Mouse (Mus musculus) neural tube, embryonic 14.5 days (tissue): ENCODE measurements at regions not wholly inside any gene's neighbourhood (a gene's known extent, or its start where the extent isn't known, plus 50 kb on each side); places are given as distances from the start of the nearest gene placed in this dataset.

Experiments
- ATAC-seq: fragments of 200-750 bp; cut with Nextera tagmentation; 2 replicates; pipeline ENCODE4 v1.8.0; 2017; ENCODE audit warnings: low read depth, mild to moderate bottlenecking, moderate TSS enrichment, moderate library complexity
- H3K27ac ChIP-seq: fragments of 300-500 bp; sonication (generic); 2 replicates; pipeline ENCODE4 v1.5.1; 2014; ENCODE audit warnings: low read depth, mild to moderate bottlenecking, control low read depth, low read length, moderate library complexity, mixed read lengths
- H3K27me3 ChIP-seq: fragments of 300-500 bp; sonication (generic); 2 replicates; pipeline ENCODE4 v1.6.1; 2014; ENCODE audit warnings: low read length; ENCODE audit not compliant: control insufficient read depth, insufficient read depth
- H3K36me3 ChIP-seq: fragments of 300-500 bp; sonication (generic); 2 replicates; pipeline ENCODE4 v1.6.1; 2014; ENCODE audit warnings: low read length, mixed read lengths; ENCODE audit not compliant: control insufficient read depth, insufficient read depth
- H3K4me1 ChIP-seq: fragments of 300-500 bp; sonication (generic); 2 replicates; pipeline ENCODE4 v1.6.1; 2014; ENCODE audit warnings: low read length; ENCODE audit not compliant: control insufficient read depth, insufficient read depth
- H3K4me2 ChIP-seq: fragments of 300-500 bp; sonication (generic); 2 replicates; pipeline ENCODE4 v1.6.1; 2014; ENCODE audit warnings: mild to moderate bottlenecking, low read depth, low read length, control low read depth
- H3K4me3 ChIP-seq: fragments of 300-500 bp; sonication (generic); 2 replicates; pipeline ENCODE4 v1.5.1; 2014; ENCODE audit warnings: low read depth, low read length, control low read depth, mixed read lengths
- H3K9ac ChIP-seq: fragments of 300-500 bp; sonication (generic); replicated peaks from 2 replicates; pipeline ENCODE4 v1.6.1; 2014; ENCODE audit warnings: low read depth, mild to moderate bottlenecking, control low read depth, low read length, mixed read lengths
- H3K9me3 ChIP-seq: fragments of 300-500 bp; sonication (generic); 2 replicates; pipeline ENCODE4 v1.6.1; 2016; ENCODE audit warnings: low read length; ENCODE audit not compliant: control insufficient read depth
- WGBS: fragments of 180-500 bp; shearing (Covaris S2); extraction: QIAGEN DNeasy Blood & Tissue Kit; methylation state at CpG from one replicate; pipeline ENCODE4 v1.1.7; 2014; 5-methylcytosine and 5-hydroxymethylcytosine counted together

- no peaks in the 10 kb centered on the region for H3K27me3 ChIP-seq
- H3K9ac ChIP-seq: no peak overlapping the region
Observed at GRCm38 (mm10) chr12:5598961-5599360, 223.5 kb upstream of the Klhl29 start.

GRCm38 (mm10) chr12:5572831-5573230, 197.3 kb upstream of the Klhl29 start:
- no peak overlapping the region for H3K27ac ChIP-seq
- ATAC-seq: no peak
- H3K27me3 ChIP-seq: no peaks in the 10 kb centered on the region
- H3K4me3 ChIP-seq: no peak overlapping the region
- H3K9me3 ChIP-seq: no peaks in the 10 kb centered on the region
- no peak overlapping the region for H3K4me2 ChIP-seq
- 59% methylated on average over 6 of the region's 6 CpGs for WGBS
- H3K36me3 ChIP-seq: no peaks in the 10 kb centered on the region
- no peak overlapping the region for H3K9ac ChIP-seq
- no peaks in the 10 kb centered on the region for H3K4me1 ChIP-seq

More at GRCm38 (mm10) chr12:5598961-5599360, 223.5 kb upstream of the Klhl29 start:
- H3K4me1 ChIP-seq: no peaks in the 10 kb centered on the region
- no peak for ATAC-seq
- WGBS: 93% methylated on average over 4 of the region's 4 CpGs
- H3K36me3 ChIP-seq: no peaks in the 10 kb centered on the region
- H3K4me2 ChIP-seq: no peak overlapping the region
- no peak overlapping the region for H3K27ac ChIP-seq
- no peaks in the 10 kb centered on the region for H3K9me3 ChIP-seq
- no peak overlapping the region for H3K4me3 ChIP-seq

DNA sequence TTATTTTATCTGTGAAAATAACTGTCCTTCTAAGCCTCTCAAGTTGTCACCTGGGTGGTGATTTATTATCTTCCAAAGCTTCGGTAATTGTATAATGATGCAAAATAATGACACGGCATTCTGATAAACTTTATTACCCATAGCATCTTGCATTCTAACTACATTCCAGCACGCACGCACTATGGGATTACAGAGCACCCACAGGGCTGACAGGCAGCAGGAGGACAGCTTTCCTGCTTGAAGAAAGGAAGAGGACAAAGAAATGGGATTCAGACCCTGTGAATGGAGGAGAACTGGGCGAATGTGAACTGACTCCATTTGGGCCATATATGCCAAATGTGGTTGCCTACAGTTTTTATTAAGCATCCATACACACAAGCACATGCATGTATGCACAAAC, 193.5 kb upstream of the Klhl29 start:
- no peak for ATAC-seq

DNA sequence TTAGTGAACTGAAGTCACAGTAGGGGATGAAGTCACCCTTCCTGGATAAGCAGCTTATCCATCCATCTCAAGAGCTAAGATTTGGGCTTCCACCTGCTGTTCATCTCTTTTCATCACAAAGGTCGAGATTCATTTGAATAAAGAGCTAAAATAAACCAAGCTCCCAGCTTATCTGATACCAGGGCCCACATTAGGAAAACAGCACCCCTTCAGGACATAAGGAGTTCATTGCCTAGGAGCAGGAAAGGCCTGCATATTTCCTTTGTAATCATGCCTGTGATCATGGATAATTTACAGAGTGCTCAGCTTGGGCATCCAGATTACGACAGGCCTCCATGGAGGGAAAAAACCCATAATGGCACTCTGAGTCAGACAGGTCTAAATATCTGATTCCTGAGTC, 190.7 kb upstream of the Klhl29 start:
- H3K9me3 ChIP-seq: no peaks in the 10 kb centered on the region
- H3K9ac ChIP-seq: no peak overlapping the region
- no peak overlapping the region for H3K4me2 ChIP-seq
- H3K27me3 ChIP-seq: no peaks in the 10 kb centered on the region
- WGBS: 21% methylated on average over 2 of the region's 2 CpGs
- H3K4me1 ChIP-seq: no peaks in the 10 kb centered on the region
- H3K36me3 ChIP-seq: no peaks in the 10 kb centered on the region
- H3K4me3 ChIP-seq: no peak overlapping the region
- H3K27ac ChIP-seq: no peak overlapping the region
- no peak for ATAC-seq

More for the DNA sequence above, 193.5 kb upstream of the Klhl29 start:
- H3K27me3 ChIP-seq: no peaks in the 10 kb centered on the region
- no peaks in the 10 kb centered on the region for H3K36me3 ChIP-seq
- H3K4me2 ChIP-seq: no peak overlapping the region
- no peaks in the 10 kb centered on the region for H3K4me1 ChIP-seq
- H3K9me3 ChIP-seq: no peaks in the 10 kb centered on the region
- no peak overlapping the region for H3K9ac ChIP-seq
- WGBS: 78% methylated on average over 5 of the region's 5 CpGs
- no peak overlapping the region for H3K4me3 ChIP-seq
- no peak overlapping the region for H3K27ac ChIP-seq

GRCm38 (mm10) chr12:5552607-5553006, 177.1 kb upstream of the Klhl29 start:
- Histone ChIP-seq H3K4me3 (no peak overlapping the region), H3K27me3 (no peaks in the 10 kb centered on the region), H3K36me3 (no peaks in the 10 kb centered on the region), H3K9ac (no peak overlapping the region), H3K4me1 (no peaks in the 10 kb centered on the region), H3K4me2 (no peak overlapping the region), H3K9me3 (no peaks in the 10 kb centered on the region), H3K27ac (no peak overlapping the region)
- no peak for ATAC-seq
- WGBS: 68% methylated on average over 4 of the region's 4 CpGs

- H3K27me3 ChIP-seq: no peaks in the 10 kb centered on the region
- 58% methylated on average over 2 of the region's 2 CpGs for WGBS
- ATAC-seq: peak; percentile 13; the same call in 1 of the 2 replicates
- no peak overlapping the region for H3K27ac ChIP-seq
- no peak overlapping the region for H3K4me3 ChIP-seq
- no peak overlapping the region for H3K9ac ChIP-seq
- no peaks in the 10 kb centered on the region for H3K4me1 ChIP-seq
- no peak overlapping the region for H3K4me2 ChIP-seq
- H3K36me3 ChIP-seq: no peaks in the 10 kb centered on the region
- H3K9me3 ChIP-seq: no peaks in the 10 kb centered on the region
Observed at GRCm38 (mm10) chr12:5551901-5552300, 176.4 kb upstream of the Klhl29 start.

DNA sequence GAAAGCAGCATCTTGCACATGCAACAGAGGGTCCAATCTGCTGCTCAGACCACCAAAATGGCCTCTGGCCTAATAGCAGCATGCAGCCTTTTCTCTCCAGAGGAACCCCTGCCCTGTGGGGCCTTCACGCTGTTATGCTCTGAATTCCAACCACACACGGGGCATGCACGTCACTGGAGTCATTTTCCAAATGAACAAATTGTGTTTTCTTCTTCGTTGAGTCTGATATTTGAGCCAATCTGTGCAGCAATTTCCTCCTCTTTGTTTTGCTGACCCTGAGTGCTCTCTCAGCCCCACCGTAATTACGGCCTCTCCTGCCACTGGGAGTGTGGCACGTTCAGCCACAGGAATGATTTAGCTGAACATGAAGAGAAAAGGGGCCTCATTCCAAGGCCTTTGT, 174.3 kb upstream of the Klhl29 start:
- ATAC-seq: no peak
- no peak overlapping the region for H3K4me2 ChIP-seq
- H3K27ac ChIP-seq: no peak overlapping the region
- H3K36me3 ChIP-seq: no peaks in the 10 kb centered on the region
- H3K9ac ChIP-seq: no peak overlapping the region
- no peaks in the 10 kb centered on the region for H3K27me3 ChIP-seq
- 17% methylated on average over 7 of the region's 7 CpGs for WGBS
- no peaks in the 10 kb centered on the region for H3K4me1 ChIP-seq
- H3K4me3 ChIP-seq: no peak overlapping the region
- no peaks in the 10 kb centered on the region for H3K9me3 ChIP-seq

GRCm38 (mm10) chr12:5547698-5548097, 172.2 kb upstream of the Klhl29 start:
- no peak overlapping the region for H3K9ac ChIP-seq
- WGBS: 56% methylated on average over 5 of the region's 5 CpGs
- no peak overlapping the region for H3K4me3 ChIP-seq
- H3K36me3 ChIP-seq: no peaks in the 10 kb centered on the region
- H3K27me3 ChIP-seq: no peaks in the 10 kb centered on the region
- no peak overlapping the region for H3K4me2 ChIP-seq
- no peaks in the 10 kb centered on the region for H3K4me1 ChIP-seq
- no peaks in the 10 kb centered on the region for H3K9me3 ChIP-seq
- no peak for ATAC-seq
- H3K27ac ChIP-seq: no peak overlapping the region

DNA sequence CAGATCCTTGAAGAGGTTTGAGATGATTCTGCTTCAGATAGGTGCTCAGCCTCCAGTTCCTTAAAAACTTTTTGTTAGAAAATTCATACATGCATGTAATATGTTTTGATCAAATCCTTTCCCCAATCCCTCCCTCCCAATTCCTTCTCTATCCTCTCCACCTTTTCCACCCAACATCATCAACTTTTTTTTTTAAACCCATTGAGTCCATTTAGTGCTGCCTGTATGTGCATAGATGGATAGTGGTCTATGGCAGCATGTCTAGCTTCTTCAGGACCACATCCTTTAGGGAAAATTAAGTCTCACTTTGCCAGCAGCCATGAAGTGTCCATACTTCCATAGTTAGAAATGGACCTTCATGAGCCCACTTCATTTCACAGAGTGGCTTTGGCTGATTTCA, 167.2 kb upstream of the Klhl29 start:
- no peaks in the 10 kb centered on the region for H3K27me3 ChIP-seq
- ATAC-seq: no peak

DNA sequence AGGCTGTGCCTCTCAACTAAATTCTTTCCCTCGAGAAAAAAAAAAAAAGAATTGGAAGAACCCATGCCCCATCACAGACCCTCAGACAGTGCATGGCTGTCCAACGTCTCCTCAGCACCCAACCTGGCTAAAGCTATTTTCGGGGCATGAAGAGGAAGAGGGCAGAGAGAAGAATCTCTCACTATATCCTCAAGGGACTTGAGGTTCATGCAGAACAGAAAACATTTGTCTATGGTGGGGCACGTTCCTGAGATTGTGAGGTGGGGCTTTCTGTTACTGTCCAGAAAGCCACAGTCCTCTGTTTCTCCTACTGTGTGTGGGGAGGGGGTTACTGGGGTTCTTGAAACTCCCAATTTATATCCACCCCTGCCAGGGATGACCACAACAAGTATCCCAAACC, 120.8 kb upstream of the Klhl29 start:
- no peak overlapping the region for H3K4me3 ChIP-seq
- H3K36me3 ChIP-seq: no peaks in the 10 kb centered on the region
- no peak overlapping the region for H3K4me2 ChIP-seq
- H3K4me1 ChIP-seq: no peaks in the 10 kb centered on the region
- 84% methylated on average over 4 of the region's 4 CpGs for WGBS
- no peaks in the 10 kb centered on the region for H3K9me3 ChIP-seq
- no peak for ATAC-seq
- H3K27me3 ChIP-seq: no peaks in the 10 kb centered on the region
- no peak overlapping the region for H3K27ac ChIP-seq
- H3K9ac ChIP-seq: no peak overlapping the region

More for the DNA sequence above, 167.2 kb upstream of the Klhl29 start:
- no peaks in the 10 kb centered on the region for H3K36me3 ChIP-seq
- H3K4me2 ChIP-seq: no peak overlapping the region
- no peaks in the 10 kb centered on the region for H3K9me3 ChIP-seq
- no peak overlapping the region for H3K4me3 ChIP-seq
- no peaks in the 10 kb centered on the region for H3K4me1 ChIP-seq
- H3K27ac ChIP-seq: no peak overlapping the region
- H3K9ac ChIP-seq: no peak overlapping the region
